Mouse (Mus musculus) ES-Bruce4 (cell line): Measurements from ENCODE around the gene Cmbl.

Experiments used
- CTCF ChIP-seq: IDR thresholded peaks from one replicate; pipeline ENCODE4 v1.8.1; 2011; ENCODE audit warnings: low read depth, low read length
- EP300 ChIP-seq: IDR thresholded peaks from 2 replicates; pipeline ENCODE4 v1.6.1; 2011; ENCODE audit warnings: low read depth, low read length; ENCODE audit not compliant: insufficient read depth
- POLR2A ChIP-seq: IDR thresholded peaks from one replicate; pipeline ENCODE4 v1.8.1; 2011; ENCODE audit warnings: low read length; ENCODE audit not compliant: insufficient read depth

DNA sequence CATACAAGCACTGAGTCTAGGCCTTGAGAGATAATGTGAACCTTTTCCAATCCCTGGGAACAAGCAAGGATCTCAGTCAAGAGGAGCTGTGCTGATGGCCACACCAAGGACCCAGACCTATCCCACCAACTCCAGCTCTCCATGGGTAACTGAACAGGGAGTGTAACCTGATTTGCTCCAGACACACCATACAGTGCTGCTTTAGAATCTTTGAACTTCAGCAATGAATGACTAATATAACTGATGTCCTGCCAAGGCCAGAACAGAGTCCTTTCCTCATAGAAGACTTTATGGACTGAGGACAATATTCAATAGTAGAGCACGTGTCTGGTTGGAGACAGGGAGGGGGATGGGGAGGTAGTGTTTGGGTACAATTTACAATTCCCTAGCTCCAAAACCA, 20.1 kb upstream of the Cmbl start:
- TF ChIP-seq POLR2A (no peak), CTCF (no peak), EP300 (no peak)
